Mouse (Mus musculus) T-helper 17 cell (primary cell): ENCODE measurements at regions not wholly inside any gene's neighbourhood (a gene's known extent, or its start where the extent isn't known, plus 50 kb on each side); places are given as distances from the start of the nearest gene placed in this dataset.

ENCODE experiments used
- in situ Hi-C, 2 experiments: fragments of 300-600 bp; cut with MboI, MseI; formaldehyde crosslinking; loops; 1 replicate in 1 of 2; 2 replicates in 1 of 2; pipeline ENCODE4 v1.15.1; 2025; ENCODE audit warnings: high pct_unique_total_duplicates in 2 of 2

- in situ Hi-C loops, result loop anchor here (5.0 to 10.0 kb wide), 5 partner anchors 183 to 883 kb away; no protein-coding TSS in a partner anchor
Observed at GRCm38 (mm10) chr3:51127875-51128274, 96.4 kb upstream of the Noct start.

- in situ Hi-C loops, result loop anchor here (5.0 to 10.0 kb wide), 5 partner anchors 184 to 884 kb away; no protein-coding TSS in a partner anchor
Observed at GRCm38 (mm10) chr3:51128491-51129155, 95.6 kb upstream of the Noct start.

- in situ Hi-C loops, result loop anchor here in 1 of 2 experiments (10.0 kb wide), 1 partner anchor 1884 kb away; the partner anchor contains the start of gene Cog6
Observed at GRCm38 (mm10) chr3:51130709-51131108, 93.5 kb upstream of the Noct start.

- in situ Hi-C loops, result loop anchor here in 1 of 2 experiments (10.0 kb wide), 1 partner anchor 1883 kb away; the partner anchor contains the start of gene Cog6
Observed at GRCm38 (mm10) chr3:51131341-51131740, 92.9 kb upstream of the Noct start.

- in situ Hi-C loops, result loop anchor here in 1 of 2 experiments (10.0 kb wide), 1 partner anchor 1882 kb away; the partner anchor contains the start of gene Cog6
Observed at GRCm38 (mm10) chr3:51132736-51133135, 91.5 kb upstream of the Noct start.

- in situ Hi-C loops, result loop anchor here in 1 of 2 experiments (10.0 kb wide), 1 partner anchor 1879 kb away; the partner anchor contains the start of gene Cog6
Observed at GRCm38 (mm10) chr3:51135581-51135980, 88.7 kb upstream of the Noct start.

GRCm38 (mm10) chr3:51137730-51138312, 86.4 kb upstream of the Noct start:
- in situ Hi-C loops, result loop anchor here in 1 of 2 experiments (10.0 kb wide), 1 partner anchor 1877 kb away; the partner anchor contains the start of gene Cog6

- in situ Hi-C loops, result loop anchor here in 1 of 2 experiments (10.0 kb wide), 1 partner anchor 231 kb away; no protein-coding TSS in a partner anchor
Observed at GRCm38 (mm10) chr3:51145985-51146384, 78.3 kb upstream of the Noct start.

GRCm38 (mm10) chr3:51150012-51150411, 74.2 kb upstream of the Noct start:
- in situ Hi-C loops, result loop anchor here in 1 of 2 experiments (25.0 kb wide), 1 partner anchor 438 kb away; no protein-coding TSS in a partner anchor

GRCm38 (mm10) chr3:51151104-51151503, 73.1 kb upstream of the Noct start:
- in situ Hi-C loops, result loop anchor here in 1 of 2 experiments (25.0 kb wide), 1 partner anchor 439 kb away; no protein-coding TSS in a partner anchor

GRCm38 (mm10) chr3:51155621-51156020, 68.6 kb upstream of the Noct start:
- in situ Hi-C loops, result loop anchor here in 1 of 2 experiments (25.0 kb wide), 1 partner anchor 443 kb away; no protein-coding TSS in a partner anchor

- in situ Hi-C loops, result loop anchor here in 1 of 2 experiments (25.0 kb wide), 1 partner anchor 444 kb away; no protein-coding TSS in a partner anchor
Observed at GRCm38 (mm10) chr3:51156386-51157290, 67.6 kb upstream of the Noct start.

- in situ Hi-C loops, result loop anchor here in 1 of 2 experiments (25.0 kb wide), 1 partner anchor 445 kb away; no protein-coding TSS in a partner anchor
Observed at GRCm38 (mm10) chr3:51157291-51157650, 67.0 kb upstream of the Noct start.

GRCm38 (mm10) chr3:51158449-51158848, 65.8 kb upstream of the Noct start:
- in situ Hi-C loops, result loop anchor here in 1 of 2 experiments (25.0 kb wide), 1 partner anchor 446 kb away; no protein-coding TSS in a partner anchor

- in situ Hi-C loops, result loop anchor here in 1 of 2 experiments (25.0 kb wide), 1 partner anchor 447 kb away; no protein-coding TSS in a partner anchor
Observed at GRCm38 (mm10) chr3:51159322-51159721, 64.9 kb upstream of the Noct start.

- in situ Hi-C loops, result loop anchor here in 1 of 2 experiments (25.0 kb wide), 1 partner anchor 448 kb away; no protein-coding TSS in a partner anchor
Observed at GRCm38 (mm10) chr3:51159881-51160280, 64.4 kb upstream of the Noct start.

- in situ Hi-C loops, result loop anchor here in 1 of 2 experiments (25.0 kb wide), 1 partner anchor 448 kb away; no protein-coding TSS in a partner anchor
Observed at GRCm38 (mm10) chr3:51160625-51161024, 63.6 kb upstream of the Noct start.

- in situ Hi-C loops, result loop anchor here in 1 of 2 experiments (25.0 kb wide), 1 partner anchor 457 kb away; no protein-coding TSS in a partner anchor
Observed at GRCm38 (mm10) chr3:51169150-51169925, 54.9 kb upstream of the Noct start.

- in situ Hi-C loops, result loop anchor here (5.0 to 25.0 kb wide), 2 partner anchors 53 to 458 kb away; no protein-coding TSS in a partner anchor
Observed at GRCm38 (mm10) chr3:51170225-51170852, 53.9 kb upstream of the Noct start.
